Mouse (Mus musculus) forebrain, embryonic 15.5 days (tissue): Measurements from ENCODE around the gene Tfip11. TPM values are rescaled to one million over a fixed set of nuclear protein-coding genes. Genes with fewer than 3 reads are reported as not detected.
A peak's percentile ranks its signal among the peaks of the same experiment; 100 is the strongest.

Experiments used
- ATAC-seq: fragments of 200-750 bp; cut with Nextera tagmentation; replicated peaks from 2 replicates; pipeline ENCODE4 v1.8.0; 2017; ENCODE audit warnings: mild to moderate bottlenecking, moderate TSS enrichment, moderate library complexity
- H3K27ac ChIP-seq: fragments of 300-500 bp; sonication (generic); replicated peaks from 2 replicates; pipeline ENCODE4 v1.5.1; 2015; ENCODE audit warnings: mild to moderate bottlenecking, inconsistent platforms
- H3K27me3 ChIP-seq: fragments of 300-500 bp; sonication (generic); 2 replicates; pipeline ENCODE4 v1.6.1; 2015; ENCODE audit warnings: inconsistent platforms
- H3K36me3 ChIP-seq: fragments of 300-500 bp; sonication (generic); 2 replicates; pipeline ENCODE4 v1.6.1; 2015; ENCODE audit warnings: mild to moderate bottlenecking, inconsistent platforms
- H3K4me1 ChIP-seq: fragments of 300-500 bp; sonication (generic); 2 replicates; pipeline ENCODE4 v1.6.1; 2015; ENCODE audit warnings: inconsistent platforms
- H3K4me2 ChIP-seq: fragments of 300-500 bp; sonication (generic); replicated peaks from 2 replicates; pipeline ENCODE4 v1.6.1; 2015; ENCODE audit warnings: mild to moderate bottlenecking, inconsistent platforms
- H3K4me3 ChIP-seq: fragments of 300-500 bp; sonication (generic); 2 replicates; pipeline ENCODE4 v1.5.1; 2015; ENCODE audit warnings: mild to moderate bottlenecking, inconsistent platforms
- H3K9ac ChIP-seq: fragments of 300-500 bp; sonication (generic); replicated peaks from 2 replicates; pipeline ENCODE4 v1.6.1; 2015; ENCODE audit warnings: mild to moderate bottlenecking, inconsistent platforms
- H3K9me3 ChIP-seq: fragments of 300-500 bp; sonication (generic); 2 replicates; pipeline ENCODE4 v1.6.1; 2016; ENCODE audit warnings: inconsistent platforms
- WGBS: fragments of 180-500 bp; shearing (Covaris S2); methylation state at CpG from one replicate; pipeline ENCODE4 v1.1.7; 2015; ENCODE audit warnings: mixed read lengths; 5-methylcytosine and 5-hydroxymethylcytosine counted together
- polyA plus RNA-seq: library from polyadenylated mRNA; unstranded; fragments of >200 nt; fragmentation: Nextera tagmentation; extraction: Ambion mirVana; gene quantifications from 2 replicates; pipeline ENCODE4 v1.2.1, GENCODE M21; 2015

Gene Tfip11
- polyA plus RNA-seq, 1 experiment from 2014 or later: 34.4 TPM

- Histone ChIP-seq H3K27me3 (no peaks in the 10 kb centered on the region), H3K36me3 (peaks cover 25% of the 10 kb centered on the region), H3K9ac (no peak overlapping the region), H3K4me1 (no peaks in the 10 kb centered on the region), H3K27ac (no peak overlapping the region), H3K9me3 (no peaks in the 10 kb centered on the region), H3K4me2 (no peak overlapping the region), H3K4me3 (no peak overlapping the region)
- ATAC-seq: no peak
- WGBS: 96% methylated on average over 9 of the region's 9 CpGs
These were observed 30.2 kb downstream of the Tfip11 start for GRCm38 (mm10) chr5:112356322-112356721.

DNA sequence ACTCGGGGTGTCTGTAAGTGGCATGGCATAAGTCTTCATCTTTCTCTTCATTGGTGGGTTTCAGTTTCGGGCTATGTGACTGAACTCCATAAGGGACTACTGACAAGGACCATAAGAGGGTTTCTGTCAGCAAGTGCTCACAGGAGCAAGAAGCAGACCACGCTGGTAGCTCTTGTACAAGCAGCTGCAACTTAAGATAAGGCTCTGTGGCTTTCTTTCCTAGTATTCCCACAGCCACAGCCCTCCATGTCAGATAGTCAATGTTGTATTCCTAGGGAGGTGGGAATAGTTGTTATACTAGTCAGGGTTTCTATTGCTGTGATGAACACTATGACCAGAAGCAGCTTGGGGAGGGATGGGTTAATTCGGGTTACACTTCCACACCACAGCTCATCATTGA, 33.4 kb downstream of the Tfip11 start:
- Histone ChIP-seq H3K4me2 (no peak overlapping the region), H3K4me1 (no peaks in the 10 kb centered on the region), H3K27me3 (no peaks in the 10 kb centered on the region), H3K4me3 (no peak overlapping the region), H3K9ac (no peak overlapping the region), H3K27ac (no peak overlapping the region), H3K36me3 (peaks cover 31% of the 10 kb centered on the region), H3K9me3 (no peaks in the 10 kb centered on the region)
- 92% methylated on average over 4 of the region's 4 CpGs for WGBS
- ATAC-seq: no peak

DNA sequence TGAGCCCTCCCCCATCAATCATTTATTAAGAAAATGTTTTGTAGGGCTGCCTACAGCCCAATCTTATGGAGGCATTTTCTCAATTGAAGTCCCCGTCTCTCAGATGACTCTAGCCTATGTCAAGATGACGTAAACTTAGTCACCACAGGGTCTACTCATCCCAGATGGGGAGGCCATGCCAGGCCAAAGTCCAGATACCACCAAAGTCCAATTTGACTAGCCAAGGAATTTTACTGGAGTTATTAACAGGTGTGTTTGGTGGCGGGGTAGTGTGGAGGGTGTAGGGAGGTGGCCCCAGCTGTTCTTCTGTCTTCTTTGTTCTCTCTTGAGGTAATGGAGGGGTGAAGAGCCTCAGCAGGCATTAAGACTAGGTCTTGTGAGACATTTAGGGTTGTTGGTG, 33.9 kb downstream of the Tfip11 start:
- Histone ChIP-seq H3K27me3 (no peaks in the 10 kb centered on the region), H3K9ac (no peak overlapping the region), H3K27ac (no peak overlapping the region), H3K4me1 (no peaks in the 10 kb centered on the region), H3K9me3 (no peaks in the 10 kb centered on the region), H3K4me2 (no peak overlapping the region), H3K4me3 (no peak overlapping the region), H3K36me3 (peaks cover 31% of the 10 kb centered on the region)
- WGBS: 99% methylated on average over 3 of the region's 3 CpGs
- ATAC-seq: no peak

DNA sequence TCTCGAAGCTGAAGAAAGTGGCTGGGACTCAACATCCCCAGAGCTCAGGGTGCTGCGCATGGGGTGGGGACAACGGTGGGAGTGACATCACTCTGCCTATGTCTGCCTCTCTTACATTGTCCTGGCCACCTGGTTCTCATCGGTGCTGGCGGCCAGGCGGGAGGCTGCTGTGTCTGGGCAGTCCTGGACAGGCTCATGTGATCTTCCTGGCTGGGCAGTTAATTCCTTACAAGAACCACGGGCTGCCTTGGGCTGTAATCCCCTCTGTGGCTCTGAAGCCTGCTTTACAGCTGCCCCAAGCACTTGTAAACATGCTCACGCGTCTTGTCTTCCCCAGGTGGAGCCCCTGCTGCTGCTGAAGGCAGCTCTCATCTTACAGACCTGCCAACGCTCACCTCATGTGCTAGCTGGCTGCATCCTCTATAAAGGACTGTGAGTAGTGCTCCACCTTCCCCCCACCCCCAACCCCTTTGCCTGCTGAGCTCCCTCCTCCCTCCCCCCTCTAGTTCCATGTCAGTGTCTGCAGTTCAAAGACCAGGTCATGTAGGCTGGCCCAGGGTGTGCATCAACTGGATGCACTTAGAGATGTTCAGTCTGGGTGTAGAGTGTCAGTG, 38.1 kb downstream of the Tfip11 start:
- H3K27me3 ChIP-seq: no peaks in the 10 kb centered on the region
- H3K4me3 ChIP-seq: no peak overlapping the region
- peaks cover 6% of the 10 kb centered on the region; the same call in 1 of the 2 replicates for H3K4me1 ChIP-seq

DNA sequence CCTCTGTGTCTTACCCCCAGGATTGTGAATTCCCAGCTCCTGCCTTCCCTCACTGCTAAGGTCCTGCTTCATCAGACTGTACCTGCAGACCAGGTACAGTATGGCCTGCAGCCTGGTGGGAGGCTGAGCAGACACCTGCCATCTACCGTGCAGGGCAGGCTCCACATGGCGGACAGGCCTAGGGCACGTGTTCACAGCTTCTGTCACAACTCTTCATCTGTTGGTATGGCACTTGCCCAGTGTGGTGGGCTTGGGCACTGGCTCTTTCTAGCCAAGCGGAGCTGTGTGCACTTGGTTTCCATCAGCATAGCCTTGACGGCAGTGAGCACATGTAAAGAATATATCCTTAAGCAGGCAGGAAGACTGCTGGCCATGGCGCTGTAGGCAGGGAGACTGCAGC, 40.7 kb downstream of the Tfip11 start:
- Histone ChIP-seq H3K9me3 (no peaks in the 10 kb centered on the region), H3K27me3 (no peaks in the 10 kb centered on the region), H3K4me2 (no peak overlapping the region), H3K4me1 (peaks cover 26% of the 10 kb centered on the region), H3K27ac (no peak overlapping the region), H3K9ac (no peak overlapping the region), H3K4me3 (no peak overlapping the region), H3K36me3 (peaks cover 38% of the 10 kb centered on the region)
- 91% methylated on average over 6 of the region's 6 CpGs for WGBS
- ATAC-seq: no peak

More for the DNA sequence above, 38.1 kb downstream of the Tfip11 start:
- H3K27ac ChIP-seq: no peak overlapping the region
- H3K36me3 ChIP-seq: peaks cover 36% of the 10 kb centered on the region
- 69% methylated on average over 10 of the region's 10 CpGs for WGBS
- no peak overlapping the region for H3K9ac ChIP-seq
- no peak for ATAC-seq
- no peaks in the 10 kb centered on the region for H3K9me3 ChIP-seq
- H3K4me2 ChIP-seq: no peak overlapping the region

DNA sequence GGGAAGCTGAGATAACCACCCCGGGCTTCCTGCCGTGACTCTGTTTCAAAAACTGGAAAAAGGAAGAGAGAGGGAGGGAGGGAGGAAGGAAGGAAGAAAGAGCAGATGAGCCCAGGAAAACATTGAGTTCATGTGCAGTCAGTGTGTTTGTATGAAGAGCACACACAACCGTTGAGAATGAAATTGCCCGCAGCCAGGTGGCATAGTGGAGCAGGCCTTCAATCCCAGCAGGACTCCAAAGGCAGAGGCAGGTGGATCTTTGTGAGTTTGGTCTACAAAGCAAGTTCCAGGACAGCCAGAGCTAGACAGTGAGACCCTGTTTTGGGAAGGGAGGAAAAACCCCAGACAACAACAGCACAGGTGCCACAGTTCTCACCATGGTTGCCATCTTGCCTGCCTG, 41.2 kb downstream of the Tfip11 start:
- no peaks in the 10 kb centered on the region for H3K9me3 ChIP-seq
- H3K4me2 ChIP-seq: no peak overlapping the region
- H3K4me3 ChIP-seq: no peak overlapping the region
- no peak for ATAC-seq
- no peaks in the 10 kb centered on the region for H3K27me3 ChIP-seq
- peaks cover 36% of the 10 kb centered on the region for H3K36me3 ChIP-seq
- H3K4me1 ChIP-seq: peaks cover 30% of the 10 kb centered on the region
- WGBS: 91% methylated on average over 4 of the region's 4 CpGs
- no peak overlapping the region for H3K27ac ChIP-seq
- H3K9ac ChIP-seq: no peak overlapping the region

GRCm38 (mm10) chr5:112367929-112368328, 41.8 kb downstream of the Tfip11 start:
- no peak for ATAC-seq
- Histone ChIP-seq H3K9ac (no peak overlapping the region), H3K27me3 (no peaks in the 10 kb centered on the region), H3K4me1 (peaks cover 36% of the 10 kb centered on the region), H3K4me3 (no peak overlapping the region), H3K36me3 (peaks cover 36% of the 10 kb centered on the region), H3K9me3 (no peaks in the 10 kb centered on the region), H3K27ac (no peak overlapping the region), H3K4me2 (no peak overlapping the region)
- 90% methylated on average over 12 of the region's 12 CpGs for WGBS

GRCm38 (mm10) chr5:112368666-112369065, 42.5 kb downstream of the Tfip11 start:
- Histone ChIP-seq H3K4me2 (no peak overlapping the region), H3K27me3 (no peaks in the 10 kb centered on the region), H3K9me3 (no peaks in the 10 kb centered on the region), H3K9ac (no peak overlapping the region), H3K36me3 (peaks cover 32% of the 10 kb centered on the region), H3K4me3 (no peak overlapping the region), H3K27ac (peak overlapping the region; percentile 7; the same call in 1 of the 2 replicates), H3K4me1 (peaks cover 40% of the 10 kb centered on the region)
- WGBS: 78% methylated on average over 10 of the region's 10 CpGs
- ATAC-seq: no peak

GRCm38 (mm10) chr5:112369326-112369725, 43.2 kb downstream of the Tfip11 start:
- H3K27ac ChIP-seq: peak overlapping the region; percentile 7; the same call in 1 of the 2 replicates

DNA sequence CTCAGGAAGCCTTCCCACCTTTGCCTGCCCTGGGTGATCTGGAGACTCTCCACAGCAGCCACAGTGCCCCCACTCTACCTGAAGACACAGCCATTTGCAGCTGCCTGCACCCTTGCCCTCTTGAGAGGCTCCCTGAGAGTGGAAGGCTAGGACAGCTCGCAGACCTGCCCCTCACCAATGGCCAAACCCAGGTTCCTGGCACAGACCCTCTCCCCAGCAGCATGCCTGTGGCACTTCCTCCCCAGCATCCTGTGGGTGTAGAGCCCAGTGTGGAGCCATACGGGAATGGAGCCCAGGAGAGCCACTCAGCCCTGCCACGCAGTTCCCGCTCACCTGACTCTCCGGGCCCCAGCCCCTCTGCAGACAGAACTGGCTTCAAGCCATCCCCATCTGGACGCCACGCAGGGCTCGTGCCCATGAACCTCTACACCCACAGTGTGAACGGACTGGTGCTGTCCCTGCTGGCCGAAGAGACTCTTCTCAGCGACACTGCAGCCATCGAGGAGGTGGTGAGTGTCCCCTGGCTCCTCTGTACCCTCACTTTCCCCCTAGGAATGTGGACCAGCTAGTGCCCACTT, 44.2 kb downstream of the Tfip11 start:
- H3K27ac ChIP-seq: peak overlapping the region; percentile 94
- H3K36me3 ChIP-seq: peaks cover 31% of the 10 kb centered on the region
- H3K4me3 ChIP-seq: no peak overlapping the region
- ATAC-seq: no peak
- H3K27me3 ChIP-seq: no peaks in the 10 kb centered on the region
- H3K9ac ChIP-seq: no peak overlapping the region
- H3K4me1 ChIP-seq: peaks cover 40% of the 10 kb centered on the region
- no peaks in the 10 kb centered on the region for H3K9me3 ChIP-seq
- H3K4me2 ChIP-seq: no peak overlapping the region
- WGBS: 74% methylated on average over 12 of the region's 12 CpGs

More at GRCm38 (mm10) chr5:112369326-112369725, 43.2 kb downstream of the Tfip11 start:
- no peak overlapping the region for H3K9ac ChIP-seq
- H3K27me3 ChIP-seq: no peaks in the 10 kb centered on the region
- peaks cover 30% of the 10 kb centered on the region for H3K36me3 ChIP-seq
- H3K4me2 ChIP-seq: no peak overlapping the region
- H3K9me3 ChIP-seq: no peaks in the 10 kb centered on the region
- H3K4me1 ChIP-seq: peaks cover 40% of the 10 kb centered on the region
- no peak for ATAC-seq
- 84% methylated on average over 13 of the region's 13 CpGs for WGBS
- no peak overlapping the region for H3K4me3 ChIP-seq

- ATAC-seq: peak; percentile 90
- Histone ChIP-seq H3K9ac (peak overlapping the region; percentile 34), H3K9me3 (no peaks in the 10 kb centered on the region), H3K4me2 (peak overlapping the region; percentile 27), H3K4me3 (no peak overlapping the region), H3K27ac (peak overlapping the region; percentile 94), H3K4me1 (peaks cover 40% of the 10 kb centered on the region), H3K36me3 (peaks cover 28% of the 10 kb centered on the region), H3K27me3 (no peaks in the 10 kb centered on the region)
- 2% methylated on average over 7 of the region's 7 CpGs for WGBS
These were observed 45.8 kb downstream of the Tfip11 start for GRCm38 (mm10) chr5:112371933-112372332.

GRCm38 (mm10) chr5:112376111-112376510, 50.0 kb downstream of the Tfip11 start:
- H3K27me3 ChIP-seq: no peaks in the 10 kb centered on the region
- no peak for ATAC-seq
- no peaks in the 10 kb centered on the region for H3K9me3 ChIP-seq
- no peak overlapping the region for H3K4me2 ChIP-seq
- no peak overlapping the region for H3K4me3 ChIP-seq
- H3K4me1 ChIP-seq: peaks cover 22% of the 10 kb centered on the region
- H3K36me3 ChIP-seq: peaks cover 29% of the 10 kb centered on the region
- no peak overlapping the region for H3K27ac ChIP-seq
- 90% methylated on average over 4 of the region's 4 CpGs for WGBS
- no peak overlapping the region for H3K9ac ChIP-seq

DNA sequence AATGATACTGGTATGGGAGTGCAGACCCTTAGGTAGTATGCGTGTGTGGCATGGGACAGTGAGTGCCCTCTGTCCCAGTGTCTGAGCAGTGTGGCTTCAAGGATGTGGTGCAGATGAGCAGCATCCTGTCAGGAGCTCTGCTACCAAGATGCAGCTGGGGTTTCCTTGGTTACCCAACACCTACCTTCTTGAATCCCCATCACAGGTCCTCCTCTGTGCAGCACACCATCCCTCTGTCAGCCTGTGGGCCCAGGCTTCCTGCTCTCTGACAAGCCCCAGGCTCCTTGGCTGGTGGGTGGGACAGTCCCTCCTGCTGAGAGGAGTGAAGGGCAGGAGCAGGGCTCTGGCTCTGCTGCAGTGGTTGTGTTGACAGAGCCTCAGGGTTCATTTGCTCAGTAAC, 51.2 kb downstream of the Tfip11 start:
- H3K27me3 ChIP-seq: no peaks in the 10 kb centered on the region
- H3K36me3 ChIP-seq: peaks cover 29% of the 10 kb centered on the region
- H3K4me3 ChIP-seq: no peak overlapping the region
- peaks cover 15% of the 10 kb centered on the region for H3K4me1 ChIP-seq
- no peaks in the 10 kb centered on the region for H3K9me3 ChIP-seq
- no peak overlapping the region for H3K4me2 ChIP-seq
- no peak overlapping the region for H3K27ac ChIP-seq
- no peak for ATAC-seq
- 96% methylated on average over 1 of the region's 1 CpGs for WGBS
- H3K9ac ChIP-seq: no peak overlapping the region
